Mouse (Mus musculus): ENCODE results near the gene Nxf7. TPM values are rescaled to one million over a fixed set of nuclear protein-coding genes. Genes with fewer than 3 reads are reported as not detected.
A peak's percentile ranks its signal among the peaks of the same experiment; 100 is the strongest.
"Not testable (repeated sequence)": the region's sequence is repeated elsewhere in the genome, so short reads cannot be mapped to it uniquely, and the experiment has no call there.

The Nxf7 gene
- not detected in 2 replicates for polyA plus RNA-seq (2014; fragmentation: Nextera tagmentation; extraction: Ambion mirVana)

- no peak for ATAC-seq (ENCODE audit: low read depth)
- Histone ChIP-seq H3K36me3 (ENCODE audit: control insufficient read depth, insufficient read depth, low read length) (no peaks in the 10 kb centered on the region), H3K27me3 (ENCODE audit: control insufficient read depth, insufficient read depth, low read length) (no peaks in the 10 kb centered on the region), H3K4me3 (ENCODE audit: low read depth, low read length) (no peak within 1 kb of the TSS), H3K9ac (replicated peaks; ENCODE audit: low read depth, low read length) (no peak within 1 kb of the TSS), H3K4me2 (ENCODE audit: low read depth, low read length) (no peak within 1 kb of the TSS), H3K9me3 (ENCODE audit: control insufficient read depth, low read length) (no peaks in the 10 kb centered on the region), H3K27ac (ENCODE audit: low read depth, low read length) (no peak within 1 kb of the TSS), H3K4me1 (ENCODE audit: control insufficient read depth, insufficient read depth, low read length) (no peaks in the 10 kb centered on the region)
- 84% methylated on average over 2 of the region's 2 CpGs for WGBS
These were observed at the start of gene Nxf7 for GRCm38 (mm10) chrX:135598677-135599076. Gene Nxf7 (minus strand): TSS chrX:135598777.

GRCm38 (mm10) chrX:135627605-135628004 lies 29.0 kb upstream of the Nxf7 start, which contains the start of gene Prame:
Gene Prame (minus strand): TSS chrX:135627705.
- no peak for ATAC-seq (ENCODE audit: low read depth)
- WGBS: 92% methylated on average over 11 of the region's 11 CpGs
- Histone ChIP-seq H3K27ac (ENCODE audit: low read depth, low read length) (no peak within 1 kb of the TSS), H3K9me3 (ENCODE audit: control insufficient read depth, low read length) (no peaks in the 10 kb centered on the region), H3K4me1 (ENCODE audit: control insufficient read depth, insufficient read depth, low read length) (no peaks in the 10 kb centered on the region), H3K4me2 (ENCODE audit: low read depth, low read length) (no peak within 1 kb of the TSS), H3K9ac (replicated peaks; ENCODE audit: low read depth, low read length) (no peak within 1 kb of the TSS), H3K27me3 (ENCODE audit: control insufficient read depth, insufficient read depth, low read length) (no peaks in the 10 kb centered on the region), H3K4me3 (ENCODE audit: low read depth, low read length) (no peak within 1 kb of the TSS), H3K36me3 (ENCODE audit: control insufficient read depth, insufficient read depth, low read length) (no peaks in the 10 kb centered on the region)

GRCm38 (mm10) chrX:135601298-135602029 lies 2.9 kb upstream of the Nxf7 start:
- not testable (repeated sequence) for H3K4me3 ChIP-seq (ENCODE audit: low read depth, low read length)

GRCm38 (mm10) chrX:135598096-135598495 lies 481 bp downstream of the Nxf7 start:
- H3K4me1 ChIP-seq (ENCODE audit: control insufficient read depth, insufficient read depth, low read length): no peaks in the 10 kb centered on the region
- H3K4me2 ChIP-seq (ENCODE audit: low read depth, low read length): no peak overlapping the region
- H3K9ac ChIP-seq (replicated peaks; ENCODE audit: low read depth, low read length): no peak overlapping the region
- WGBS: 88% methylated on average over 13 of the region's 13 CpGs
- H3K36me3 ChIP-seq (ENCODE audit: control insufficient read depth, insufficient read depth, low read length): no peaks in the 10 kb centered on the region
- ATAC-seq (ENCODE audit: low read depth): no peak
- H3K4me3 ChIP-seq (ENCODE audit: low read depth, low read length): no peak overlapping the region
- no peaks in the 10 kb centered on the region for H3K27me3 ChIP-seq (ENCODE audit: control insufficient read depth, insufficient read depth, low read length)
- no peaks in the 10 kb centered on the region for H3K9me3 ChIP-seq (ENCODE audit: control insufficient read depth, low read length)
- H3K27ac ChIP-seq (ENCODE audit: low read depth, low read length): no peak overlapping the region

More at GRCm38 (mm10) chrX:135601298-135602029, 2.9 kb upstream of the Nxf7 start:
- H3K36me3 ChIP-seq (ENCODE audit: control insufficient read depth, insufficient read depth, low read length); H3K9ac ChIP-seq (replicated peaks; ENCODE audit: low read depth, low read length); H3K9me3 ChIP-seq (ENCODE audit: control insufficient read depth, low read length); H3K27me3 ChIP-seq (ENCODE audit: control insufficient read depth, insufficient read depth, low read length); H3K4me1 ChIP-seq (ENCODE audit: control insufficient read depth, insufficient read depth, low read length); ATAC-seq (ENCODE audit: low read depth); H3K27ac ChIP-seq (ENCODE audit: low read depth, low read length); H3K4me2 ChIP-seq (ENCODE audit: low read depth, low read length): not testable (repeated sequence)
- 65% methylated on average over 3 of the region's 3 CpGs for WGBS

- ATAC-seq (ENCODE audit: low read depth): no peak
- Histone ChIP-seq H3K4me2 (ENCODE audit: low read depth, low read length) (no peak overlapping the region), H3K36me3 (ENCODE audit: control insufficient read depth, insufficient read depth, low read length) (no peaks in the 10 kb centered on the region), H3K4me3 (ENCODE audit: low read depth, low read length) (no peak overlapping the region), H3K9me3 (ENCODE audit: control insufficient read depth, low read length) (no peaks in the 10 kb centered on the region), H3K27me3 (ENCODE audit: control insufficient read depth, insufficient read depth, low read length) (no peaks in the 10 kb centered on the region), H3K9ac (replicated peaks; ENCODE audit: low read depth, low read length) (no peak overlapping the region), H3K4me1 (ENCODE audit: control insufficient read depth, insufficient read depth, low read length) (no peaks in the 10 kb centered on the region), H3K27ac (ENCODE audit: low read depth, low read length) (no peak overlapping the region)
- 75% methylated on average over 1 of the region's 1 CpGs for WGBS
These were observed 22.2 kb downstream of the Nxf7 start for GRCm38 (mm10) chrX:135576412-135576811.

- 83% methylated on average over 8 of the region's 9 CpGs for WGBS
- H3K9me3 ChIP-seq (ENCODE audit: control insufficient read depth, low read length); H3K4me1 ChIP-seq (ENCODE audit: control insufficient read depth, insufficient read depth, low read length); H3K9ac ChIP-seq (replicated peaks; ENCODE audit: low read depth, low read length); H3K27ac ChIP-seq (ENCODE audit: low read depth, low read length); H3K27me3 ChIP-seq (ENCODE audit: control insufficient read depth, insufficient read depth, low read length); ATAC-seq (ENCODE audit: low read depth); H3K36me3 ChIP-seq (ENCODE audit: control insufficient read depth, insufficient read depth, low read length); H3K4me2 ChIP-seq (ENCODE audit: low read depth, low read length); H3K4me3 ChIP-seq (ENCODE audit: low read depth, low read length): not testable (repeated sequence)
These were observed 23.5 kb downstream of the Nxf7 start for GRCm38 (mm10) chrX:135574958-135575628.

- H3K9me3 ChIP-seq (ENCODE audit: control insufficient read depth, low read length); H3K4me1 ChIP-seq (ENCODE audit: control insufficient read depth, insufficient read depth, low read length); H3K27ac ChIP-seq (ENCODE audit: low read depth, low read length); H3K4me2 ChIP-seq (ENCODE audit: low read depth, low read length); ATAC-seq (ENCODE audit: low read depth); H3K36me3 ChIP-seq (ENCODE audit: control insufficient read depth, insufficient read depth, low read length); H3K9ac ChIP-seq (replicated peaks; ENCODE audit: low read depth, low read length); H3K4me3 ChIP-seq (ENCODE audit: low read depth, low read length); H3K27me3 ChIP-seq (ENCODE audit: control insufficient read depth, insufficient read depth, low read length): not testable (repeated sequence)
- WGBS: 21% methylated on average over 8 of the region's 8 CpGs
These were observed 24.2 kb downstream of the Nxf7 start for GRCm38 (mm10) chrX:135574261-135574957.

GRCm38 (mm10) chrX:135569467-135569866 lies 29.1 kb downstream of the Nxf7 start:
- 17% methylated on average over 1 of the region's 2 CpGs for WGBS
- H3K36me3 ChIP-seq (ENCODE audit: control insufficient read depth, insufficient read depth, low read length); H3K4me3 ChIP-seq (ENCODE audit: low read depth, low read length); H3K9ac ChIP-seq (replicated peaks; ENCODE audit: low read depth, low read length); H3K27ac ChIP-seq (ENCODE audit: low read depth, low read length); H3K27me3 ChIP-seq (ENCODE audit: control insufficient read depth, insufficient read depth, low read length); H3K9me3 ChIP-seq (ENCODE audit: control insufficient read depth, low read length); H3K4me1 ChIP-seq (ENCODE audit: control insufficient read depth, insufficient read depth, low read length); H3K4me2 ChIP-seq (ENCODE audit: low read depth, low read length): not testable (repeated sequence)
- ATAC-seq (ENCODE audit: low read depth): peak; percentile 86; the same call in 1 of the 2 replicates

- H3K4me3 ChIP-seq (ENCODE audit: low read depth, low read length); ATAC-seq (ENCODE audit: low read depth); H3K9ac ChIP-seq (replicated peaks; ENCODE audit: low read depth, low read length); H3K4me1 ChIP-seq (ENCODE audit: control insufficient read depth, insufficient read depth, low read length); H3K27me3 ChIP-seq (ENCODE audit: control insufficient read depth, insufficient read depth, low read length); H3K4me2 ChIP-seq (ENCODE audit: low read depth, low read length); H3K27ac ChIP-seq (ENCODE audit: low read depth, low read length); H3K36me3 ChIP-seq (ENCODE audit: control insufficient read depth, insufficient read depth, low read length); H3K9me3 ChIP-seq (ENCODE audit: control insufficient read depth, low read length): not testable (repeated sequence)
- 58% methylated on average over 4 of the region's 4 CpGs for WGBS
These were observed 33.6 kb downstream of the Nxf7 start for GRCm38 (mm10) chrX:135564934-135565333.

All from neural tube, embryonic 14.5 days (tissue).